Mouse (Mus musculus) mammary gland, adult 2 months (tissue): ENCODE results near the gene Rnf186. TPM values are rescaled to one million over a fixed set of nuclear protein-coding genes. Genes with fewer than 3 reads are reported as not detected.

ENCODE experiments used
- polyA plus RNA-seq: library from polyadenylated mRNA; depleted of rRNA; stranded (reverse); fragments of >200 nt; gene quantifications from 2 replicates; pipeline ENCODE4 v1.2.3, GENCODE M21; 2012; ENCODE audit warnings: low replicate concordance; rRNA removed

Rnf186 gene
- 0.14 and 0.20 TPM in 2 replicates for polyA plus RNA-seq

DNA sequence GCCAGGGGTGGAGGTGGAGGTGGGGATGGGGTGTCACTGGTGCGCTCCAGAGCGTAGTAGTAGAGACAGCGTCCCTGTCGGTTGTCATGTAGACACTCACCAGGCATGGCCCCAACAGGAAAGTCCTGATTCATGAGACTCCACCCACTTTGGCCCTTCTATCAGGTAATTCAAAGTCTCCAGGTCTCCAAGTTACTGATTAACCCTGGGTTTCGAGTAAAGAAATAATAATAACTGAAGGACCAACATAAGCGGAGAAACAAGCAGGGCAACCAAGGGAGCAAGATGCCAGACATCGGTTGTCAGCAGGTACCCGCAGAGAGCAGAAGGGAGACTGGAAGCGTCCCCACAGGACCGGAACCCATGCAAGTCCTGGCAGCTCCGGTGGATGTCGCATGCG, at the start of gene Rnf186:
Gene Rnf186, plus strand, starts transcription at position 247 of the 400 bp plus-strand sequence.

DNA sequence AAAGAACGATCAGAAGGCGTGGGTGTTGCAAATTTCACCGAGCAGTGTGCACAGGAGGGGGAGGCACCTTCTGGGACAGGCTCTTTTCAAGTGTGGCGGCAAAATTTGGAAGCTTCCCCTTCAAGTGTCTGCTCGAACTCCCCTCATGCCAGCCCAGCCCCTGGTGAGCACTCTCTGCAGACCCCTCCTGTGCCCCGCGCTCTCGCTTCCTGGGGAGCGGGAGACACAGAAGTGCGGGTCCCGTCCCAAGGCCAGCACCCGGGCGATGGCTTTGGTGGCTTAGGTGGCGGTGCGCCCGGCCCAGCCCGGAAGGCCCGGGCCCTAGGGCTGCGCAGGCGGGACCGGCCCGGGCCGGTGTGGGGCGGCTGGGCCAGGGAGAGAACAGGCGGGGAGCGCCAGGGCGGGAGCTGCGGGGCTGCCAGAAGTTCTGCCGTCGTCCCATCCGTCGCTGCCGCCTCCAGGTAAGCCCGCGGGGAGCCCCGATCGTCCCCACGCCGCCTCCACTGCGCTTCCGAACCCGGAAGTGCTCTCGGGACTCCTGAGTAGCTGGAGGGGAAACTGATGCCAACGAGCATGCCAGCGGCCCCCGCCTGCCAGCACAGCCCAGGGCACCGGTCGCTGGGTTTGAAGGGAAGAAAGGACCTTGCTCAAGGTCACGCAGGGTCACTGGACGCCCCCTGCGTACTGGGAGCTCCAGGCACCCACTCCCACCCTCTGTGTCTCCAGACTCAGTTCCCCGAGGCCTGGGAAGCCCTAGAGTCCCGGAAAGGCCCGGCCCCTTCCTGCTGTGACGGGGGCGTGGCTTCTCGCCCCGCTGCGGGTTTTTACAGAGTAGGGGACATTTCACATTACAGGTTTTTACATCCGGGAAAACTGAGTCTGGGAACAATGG, 6.2 kb downstream of the Rnf186 start, which contains the start of gene Tmco4:
Gene Tmco4, plus strand, starts transcription at position 62 of the 892 bp plus-strand sequence.

Other genes with a start within 250 kb of the Rnf186 start
- gene Pla2g2c, start 242.3 kb upstream of the Rnf186 start, polyA plus RNA-seq = not detected in 2 replicates
- gene Ubxn10, start 229.9 kb upstream of the Rnf186 start, polyA plus RNA-seq = 0.56 and 0.65 TPM in 2 replicates
- 0.14 and 6.7 TPM in 2 replicates for gene Pla2g2f, start 209.5 kb upstream of the Rnf186 start, polyA plus RNA-seq
- 40.9 and 63.8 TPM in 2 replicates for gene Pla2g2d, start 191.4 kb upstream of the Rnf186 start, polyA plus RNA-seq
- gene Pla2g5, start 103.6 kb upstream of the Rnf186 start, polyA plus RNA-seq = 4.8 and 5.6 TPM in 2 replicates
- gene Gm13030, start 93.1 kb upstream of the Rnf186 start, polyA plus RNA-seq = not detected in 2 replicates
- gene Pla2g2e, start 89.2 kb upstream of the Rnf186 start, polyA plus RNA-seq = 3.1 and 3.3 TPM in 2 replicates
- 5.3 and 6.0 TPM in 2 replicates for gene Otud3, start 53.2 kb upstream of the Rnf186 start, polyA plus RNA-seq
- gene Tmco4, start 5.8 kb downstream of the Rnf186 start, polyA plus RNA-seq = 18.7 and 24.4 TPM in 2 replicates
- 0.09 and 0.13 TPM in 2 replicates for gene Htr6, start 108.5 kb downstream of the Rnf186 start, polyA plus RNA-seq
- gene Nbl1, start 125.9 kb downstream of the Rnf186 start, polyA plus RNA-seq = 105 and 191 TPM in 2 replicates
- gene Minos1, start 164.0 kb downstream of the Rnf186 start, polyA plus RNA-seq = 29.4 and 94.0 TPM in 2 replicates
- gene Capzb, start 225.8 kb downstream of the Rnf186 start, polyA plus RNA-seq = 139 and 209 TPM in 2 replicates